Comparison of ENCODE assay signal across 12 mouse cellular contexts in the genomic region with DNA sequence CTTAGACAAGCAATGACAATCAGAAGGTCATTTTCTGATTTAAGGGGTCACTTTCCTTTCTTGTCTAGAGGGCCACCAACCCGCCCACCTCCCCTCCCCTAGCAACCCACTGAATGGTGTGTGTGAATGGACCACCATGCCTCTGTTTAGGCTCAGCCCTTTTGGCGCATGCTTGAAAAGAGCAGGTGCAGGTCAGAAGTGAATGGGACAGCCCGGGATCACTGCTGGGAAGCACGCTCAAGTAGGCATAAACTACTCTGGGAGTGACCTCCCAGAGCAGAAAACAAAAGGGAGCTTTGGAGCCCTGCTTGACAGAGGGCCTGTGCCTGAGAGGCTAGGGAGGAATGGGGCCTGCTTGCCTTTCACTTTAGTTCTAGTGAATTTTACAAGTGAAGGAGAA. TPM values are rescaled to one million over a fixed set of nuclear protein-coding genes. Genes with fewer than 3 reads are reported as not detected.
A peak's percentile ranks its signal among the peaks of the same experiment; 100 is the strongest.
DNase-seq lines count a peak whose midpoint lies in the region; ATAC-seq lines count a peak whose summit lies in the region.
"Had no signal": no experiment of that assay in that cellular context is flagged by ENCODE, and none has a peak within 500 bp of the region (broad histone marks: within the 10 kb centered on the region; RNA-seq: fewer than 3 reads in every experiment).

No protein-coding gene starts in this region.

- no peak overlapping the region for H3K9ac ChIP-seq in midbrain, embryonic 16.5 days (ENCODE audit: low read depth, low read length)
- H3K9ac ChIP-seq: limb, embryonic 15.5 days had no signal

- H3K4me2 ChIP-seq in midbrain, embryonic 16.5 days (ENCODE audit: low read length): no peak overlapping the region
- H3K4me2 ChIP-seq: limb, embryonic 15.5 days had no signal

- no peaks in the 10 kb centered on the region for H3K9me3 ChIP-seq in hindbrain, embryonic 10.5 days
- no peaks in the 10 kb centered on the region for H3K9me3 ChIP-seq in midbrain, embryonic 16.5 days (replicated peaks; ENCODE audit: control insufficient read depth, low read length, poor library complexity, severe bottlenecking)
- H3K9me3 ChIP-seq: limb, embryonic 15.5 days had no signal

- H3K4me3 ChIP-seq in hindbrain, embryonic 10.5 days: no peak overlapping the region
- no peak overlapping the region for H3K4me3 ChIP-seq in midbrain, embryonic 16.5 days (ENCODE audit: low read depth, low read length)
- H3K4me3 ChIP-seq: limb, embryonic 15.5 days had no signal

- DNase-seq in CD4-positive helper T cell, adult 2 months (ENCODE audit: low read depth, low spot score): peak; percentile 5
- peak; percentile 87 for DNase-seq in embryo, embryonic 11 days
- DNase-seq in hindbrain, embryonic 10.5 days (ENCODE audit: low spot score): peak; percentile 86
- DNase-seq in adrenal gland, adult (ENCODE audit: inconsistent age in 2 of 2, low spot score in 1 of 2): no peak
- DNase-seq in adrenal gland, adult 18-20 months (ENCODE audit: low spot score in 2 of 2): no peak
- DNase-seq in thymus, postnatal 0 days (ENCODE audit: low spot score): no peak
- DNase-seq: gastrocnemius, postnatal 36 days; layer of hippocampus, adult 9-11 months had no signal

- no peak overlapping the region for H3K27ac ChIP-seq in hindbrain, embryonic 10.5 days
- H3K27ac ChIP-seq in midbrain, embryonic 16.5 days (ENCODE audit: low read length): no peak overlapping the region
- H3K27ac ChIP-seq: limb, embryonic 15.5 days had no signal

- no peaks in the 10 kb centered on the region for H3K36me3 ChIP-seq in hindbrain, embryonic 10.5 days
- no peaks in the 10 kb centered on the region for H3K36me3 ChIP-seq in midbrain, embryonic 16.5 days (ENCODE audit: control insufficient read depth, insufficient read depth, low read length)
- H3K36me3 ChIP-seq: limb, embryonic 15.5 days had no signal

- peaks cover 91% of the 10 kb centered on the region for H3K27me3 ChIP-seq in hindbrain, embryonic 10.5 days (ENCODE audit: insufficient read depth, poor library complexity, severe bottlenecking)
- H3K27me3 ChIP-seq in midbrain, embryonic 16.5 days (ENCODE audit: control insufficient read depth, insufficient read depth, low read depth, low read length): peaks cover 7% of the 10 kb centered on the region
- H3K27me3 ChIP-seq: limb, embryonic 15.5 days had no signal

- WGBS in hindbrain, embryonic 10.5 days: 18% methylated on average over 4 of the region's 4 CpGs
- 16% methylated on average over 4 of the region's 4 CpGs for WGBS in midbrain, embryonic 16.5 days

- peak; percentile 75; the same call in 1 of the 2 replicates for ATAC-seq in midbrain, embryonic 16.5 days
- ATAC-seq in megakaryocyte progenitor cell, adult 5-6 weeks (replicated peaks; ENCODE audit: poor library complexity): no peak
- ATAC-seq: inflammation-experienced regulatory T-cells, adult 6 months had no signal

- H3K4me1 ChIP-seq in hindbrain, embryonic 10.5 days (replicated peaks): peaks cover 23% of the 10 kb centered on the region
- H3K4me1 ChIP-seq in midbrain, embryonic 16.5 days (ENCODE audit: control insufficient read depth, insufficient read depth, low read length): peaks cover 6% of the 10 kb centered on the region; the same call in 1 of the 2 replicates

RNA-seq across cellular contexts. Expression of a gene that starts 51.4 kb away (rescaled TPM):
- 7.2 and 15.0 TPM in 2 replicates for polyA plus RNA-seq in hindbrain, embryonic 10.5 days (2016; fragmentation: Nextera tagmentation; extraction: Ambion mirVana)
- 36.4 and 36.9 TPM in 2 replicates for polyA plus RNA-seq in midbrain, embryonic 16.5 days (2015; fragmentation: Nextera tagmentation; extraction: Ambion mirVana)
- total RNA-seq in megakaryocyte progenitor cell, adult 5-6 weeks (2015): not detected in 2 replicates
- total RNA-seq in megakaryocyte progenitor cell, adult 5-6 weeks (2017): not detected in 2 replicates
- total RNA-seq in adrenal gland, adult 18-20 months (2021): 100 to 1,000 TPM in 1 of 2 experiments, 10 to 100 TPM in 1; 85.7 to 140 TPM
- polyA plus RNA-seq in thymus, postnatal 0 days (2015; fragmentation: Nextera tagmentation; extraction: Ambion mirVana): 1.1 and 1.3 TPM in 2 replicates
- polyA plus RNA-seq: inflammation-experienced regulatory T-cells, adult 6 months had no signal

Comparison
In these comparisons a context has a peak if more than half of its experiments do, and no peak if none do; other contexts are left out.
1. DNase-seq: peak in CD4-positive helper T cell, adult 2 months (single experiment), embryo, embryonic 11 days (single experiment) and hindbrain, embryonic 10.5 days (single experiment); none in adrenal gland, adult (0 of 2), adrenal gland, adult 18-20 months (0 of 2) and thymus, postnatal 0 days (single experiment).